9 mouse cellular contexts compared by ENCODE assay signal in the genomic region with DNA sequence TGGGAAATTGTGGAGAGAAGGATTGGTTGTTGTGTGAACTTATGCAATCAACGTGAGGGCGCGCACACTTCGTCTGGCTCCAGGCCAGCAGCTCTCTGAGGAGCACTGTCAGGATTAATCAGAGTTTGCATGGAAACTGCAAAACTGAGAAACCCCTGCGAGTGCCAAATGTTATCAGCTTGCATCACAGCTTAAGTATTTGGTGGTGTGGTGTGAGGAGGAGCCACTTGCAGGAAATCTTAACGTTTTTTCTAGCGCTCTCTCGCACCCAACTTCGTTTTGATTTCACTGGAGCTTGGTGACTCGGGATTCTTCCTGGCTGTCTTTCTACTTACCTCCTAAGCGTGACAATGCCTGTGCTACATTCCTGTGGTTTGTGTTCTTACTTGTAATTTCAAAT.
A peak's percentile ranks its signal among the peaks of the same experiment; 100 is the strongest.
DNase-seq lines count a peak whose midpoint lies in the region; ATAC-seq and TF ChIP-seq lines count a peak whose summit lies in the region.
"Had no signal": no experiment of that assay in that cellular context is flagged by ENCODE, and none has a peak within 500 bp of the region (broad histone marks: within the 10 kb centered on the region; RNA-seq: fewer than 3 reads in every experiment).

No protein-coding gene starts in this region.

- no peak overlapping the region for H3K9ac ChIP-seq in limb, embryonic 13.5 days
- H3K9ac ChIP-seq in embryonic facial prominence, embryonic 15.5 days = no peak overlapping the region
- no peak overlapping the region for H3K9ac ChIP-seq in heart, postnatal 0 days (replicated peaks; ENCODE audit: low read depth, low read length)
- H3K9ac ChIP-seq: hindbrain, embryonic 15.5 days had no signal

- H3K27me3 ChIP-seq in limb, embryonic 13.5 days = no peaks in the 10 kb centered on the region
- H3K27me3 ChIP-seq in limb, embryonic 10.5 days (ENCODE audit: low read depth, poor library complexity, severe bottlenecking) = no peaks in the 10 kb centered on the region
- no peaks in the 10 kb centered on the region for H3K27me3 ChIP-seq in embryonic facial prominence, embryonic 15.5 days
- no peaks in the 10 kb centered on the region for H3K27me3 ChIP-seq in heart, postnatal 0 days (ENCODE audit: control insufficient read depth, insufficient read depth, low read length)
- H3K27me3 ChIP-seq: hindbrain, embryonic 15.5 days had no signal

- 63% methylated on average over 11 of the region's 11 CpGs for WGBS in limb, embryonic 13.5 days
- WGBS in limb, embryonic 10.5 days = 80% methylated on average over 11 of the region's 11 CpGs
- WGBS in embryonic facial prominence, embryonic 15.5 days = 20% methylated on average over 11 of the region's 11 CpGs
- WGBS in heart, postnatal 0 days = 22% methylated on average over 11 of the region's 11 CpGs

- TF ChIP-seq CTCF in heart, postnatal 0 days (IDR thresholded peaks at IDR 0.05; ENCODE audit: low read depth) = no peak

- 0 out of 2 replicates have a peak overlapping the region, but pooled peaks have one; percentile 15 for H3K27ac ChIP-seq in limb, embryonic 13.5 days
- H3K27ac ChIP-seq in limb, embryonic 10.5 days = no peak overlapping the region
- H3K27ac ChIP-seq in embryonic facial prominence, embryonic 15.5 days (replicated peaks) = peak overlapping the region; percentile 75
- H3K27ac ChIP-seq in heart, postnatal 0 days (ENCODE audit: low read depth) = no peak overlapping the region
- H3K27ac ChIP-seq: hindbrain, embryonic 15.5 days had no signal

- no peaks in the 10 kb centered on the region for H3K36me3 ChIP-seq in limb, embryonic 13.5 days
- no peaks in the 10 kb centered on the region for H3K36me3 ChIP-seq in limb, embryonic 10.5 days
- no peaks in the 10 kb centered on the region for H3K36me3 ChIP-seq in embryonic facial prominence, embryonic 15.5 days
- H3K36me3 ChIP-seq in heart, postnatal 0 days (replicated peaks; ENCODE audit: control insufficient read depth, insufficient read depth, low read length) = no peaks in the 10 kb centered on the region
- H3K36me3 ChIP-seq: hindbrain, embryonic 15.5 days had no signal

- H3K4me2 ChIP-seq in limb, embryonic 13.5 days (replicated peaks) = no peak overlapping the region
- no peak overlapping the region for H3K4me2 ChIP-seq in embryonic facial prominence, embryonic 15.5 days (replicated peaks)
- peak overlapping the region; percentile 34 for H3K4me2 ChIP-seq in heart, postnatal 0 days (ENCODE audit: low read depth, low read length)
- H3K4me2 ChIP-seq: hindbrain, embryonic 15.5 days had no signal

- no peaks in the 10 kb centered on the region for H3K9me3 ChIP-seq in limb, embryonic 13.5 days
- H3K9me3 ChIP-seq in limb, embryonic 10.5 days (replicated peaks) = no peaks in the 10 kb centered on the region
- H3K9me3 ChIP-seq in embryonic facial prominence, embryonic 15.5 days (replicated peaks) = no peaks in the 10 kb centered on the region
- no peaks in the 10 kb centered on the region for H3K9me3 ChIP-seq in heart, postnatal 0 days (replicated peaks; ENCODE audit: control insufficient read depth, low read length)
- H3K9me3 ChIP-seq: hindbrain, embryonic 15.5 days had no signal

- peaks cover 10% of the 10 kb centered on the region; the same call in 1 of the 2 replicates for H3K4me1 ChIP-seq in limb, embryonic 13.5 days
- no peaks in the 10 kb centered on the region for H3K4me1 ChIP-seq in limb, embryonic 10.5 days
- peaks cover 12% of the 10 kb centered on the region for H3K4me1 ChIP-seq in embryonic facial prominence, embryonic 15.5 days
- no peaks in the 10 kb centered on the region for H3K4me1 ChIP-seq in heart, postnatal 0 days (ENCODE audit: control insufficient read depth, insufficient read depth)

- TF ChIP-seq EP300 in heart, postnatal 0 days (IDR thresholded peaks at IDR 0.05; ENCODE audit: low read depth) = no peak

- DNase-seq in limb, embryonic 10.5 days (ENCODE audit: low spot score) = no peak
- DNase-seq in heart, postnatal 0 days (ENCODE audit: low spot score) = peak; percentile 53
- peak; percentile 66 to 81 for DNase-seq in lung, postnatal 4 days
- DNase-seq in c-Kit-positive CD71-positive TER-119-positive erythroid progenitor cells, embryonic 14.5 days (ENCODE audit: low spot score) = no peak
- no peak for DNase-seq in thymus, postnatal 36 days

- H3K4me3 ChIP-seq in limb, embryonic 13.5 days = no peak overlapping the region
- no peak overlapping the region for H3K4me3 ChIP-seq in limb, embryonic 10.5 days
- no peak overlapping the region for H3K4me3 ChIP-seq in embryonic facial prominence, embryonic 15.5 days (replicated peaks)
- H3K4me3 ChIP-seq in heart, postnatal 0 days (ENCODE audit: low read depth, low read length) = no peak overlapping the region
- H3K4me3 ChIP-seq: hindbrain, embryonic 15.5 days had no signal

- no peak for ATAC-seq in limb, embryonic 13.5 days (ENCODE audit: low FRiP score, low read depth)
- peak; percentile 54; the same call in 1 of the 2 replicates for ATAC-seq in embryonic facial prominence, embryonic 15.5 days (ENCODE audit: insufficient number of reproducible peaks, low FRiP score, low TSS enrichment, low read depth)
- ATAC-seq in heart, postnatal 0 days (ENCODE audit: insufficient read depth, low read depth) = no peak; the same call in 1 of the 2 replicates
- no peak for ATAC-seq in inflammation-experienced regulatory T-cells, adult 6 months

Comparison
In these comparisons a context has a peak if more than half of its experiments do, and no peak if none do; other contexts are left out.
1. H3K27ac ChIP-seq: peak in limb, embryonic 13.5 days (single experiment) and embryonic facial prominence, embryonic 15.5 days (single experiment); none in limb, embryonic 10.5 days (single experiment) and heart, postnatal 0 days (single experiment).
2. DNase-seq: peak in heart, postnatal 0 days (single experiment) and lung, postnatal 4 days (2 of 2); none in limb, embryonic 10.5 days (single experiment), c-Kit-positive CD71-positive TER-119-positive erythroid progenitor cells, embryonic 14.5 days (single experiment) and thymus, postnatal 36 days (0 of 2).